Mouse (Mus musculus): ENCODE measurements around the gene Olfr155.

DNA sequence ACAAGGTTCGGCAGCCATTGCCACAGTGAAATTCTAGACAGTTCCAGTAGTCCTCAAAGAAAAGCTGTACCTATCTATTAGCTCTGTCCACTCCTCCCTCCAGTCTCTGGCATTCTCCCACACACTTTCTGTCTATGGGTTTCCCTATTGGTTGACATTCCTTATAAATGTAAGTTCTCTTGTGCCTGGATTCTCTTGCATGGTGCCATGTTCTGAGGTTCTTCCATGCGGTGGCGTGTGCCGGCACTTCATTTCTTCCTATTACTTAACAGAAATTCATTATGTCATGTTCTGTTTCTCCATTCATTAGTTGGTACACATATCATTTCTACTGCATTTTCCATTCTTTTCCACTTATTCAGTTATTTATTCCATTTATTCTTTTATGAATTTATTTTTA lies 22.6 kb upstream of the Olfr155 start:
- no peak for TF ChIP-seq ZNF384 (IDR thresholded peaks at IDR 0.05; ENCODE audit: low read depth, low read length)
- TF ChIP-seq USF1 (IDR thresholded peaks at IDR 0.05; ENCODE audit: low read depth, low read length) = no peak
- no peak for TF ChIP-seq HCFC1 (IDR thresholded peaks at IDR 0.05; ENCODE audit: low read depth, low read length)
- TF ChIP-seq MEF2A (IDR thresholded peaks at IDR 0.05; ENCODE audit: extremely low read depth, insufficient replicate concordance, low read depth, low read length, poor library complexity, severe bottlenecking) = no peak
- TF ChIP-seq EP300 (IDR thresholded peaks at IDR 0.05; ENCODE audit: low read depth in 1 of 2, low read length in 2 of 2) = no peak
- TF ChIP-seq POLR2A (IDR thresholded peaks at IDR 0.05; ENCODE audit: control insufficient read depth in 1 of 2, insufficient read depth in 1 of 2, low read depth in 1 of 2, low read length in 2 of 2, poor library complexity in 1 of 2) = no peak
